Mouse (Mus musculus): Measurements from ENCODE around the gene Cep97.
"Not testable (repeated sequence)": the region's sequence is repeated elsewhere in the genome, so short reads cannot be mapped to it uniquely, and the experiment has no call there.

Gene Cep97

DNA sequence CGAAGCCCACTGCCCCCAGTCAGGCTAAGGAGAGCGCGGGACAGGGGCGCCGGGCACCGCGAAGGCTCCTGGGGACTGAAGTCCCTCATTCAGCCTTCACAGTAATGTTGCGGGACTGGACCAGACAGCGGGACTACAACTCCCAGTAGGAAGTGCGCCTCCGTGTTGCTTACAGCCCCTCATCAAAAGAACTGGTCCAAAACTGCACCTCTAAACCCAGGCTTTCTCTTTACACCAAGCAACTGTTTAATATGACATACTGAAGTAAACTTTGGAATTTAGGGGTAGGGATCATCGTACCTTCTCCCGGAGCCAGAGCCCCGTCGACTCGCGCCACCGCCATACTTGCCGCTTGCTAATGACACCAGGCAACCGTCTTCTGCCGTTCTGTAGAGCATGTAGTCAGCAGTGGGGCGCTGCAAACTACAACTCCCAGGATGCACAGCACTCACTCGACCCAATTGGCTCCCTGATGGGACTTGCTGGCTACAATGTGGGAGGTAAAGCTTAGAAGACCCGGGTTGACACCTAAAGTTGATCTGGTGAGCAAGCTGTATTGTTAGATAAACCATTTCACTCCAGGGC, at the start of gene Cep97:
Cep97 (minus strand) TSS at position 403 of the 585 bp plus-strand sequence.
- peak; percentile 91 for DNase-seq

- DNase-seq = no peak
Measured at GRCm38 (mm10) chr16:55974903-55975285, 40.2 kb upstream of the Cep97 start.

GRCm38 (mm10) chr16:55974256-55974902, 39.7 kb upstream of the Cep97 start:
- peak; percentile 94 to 96 for DNase-seq

GRCm38 (mm10) chr16:55973431-55974255, 39.0 kb upstream of the Cep97 start, which contains the start of gene Zbtb11:
TSS of gene Zbtb11 (plus strand) at chr16:55973883.
- DNase-seq = peak; percentile 100

DNA sequence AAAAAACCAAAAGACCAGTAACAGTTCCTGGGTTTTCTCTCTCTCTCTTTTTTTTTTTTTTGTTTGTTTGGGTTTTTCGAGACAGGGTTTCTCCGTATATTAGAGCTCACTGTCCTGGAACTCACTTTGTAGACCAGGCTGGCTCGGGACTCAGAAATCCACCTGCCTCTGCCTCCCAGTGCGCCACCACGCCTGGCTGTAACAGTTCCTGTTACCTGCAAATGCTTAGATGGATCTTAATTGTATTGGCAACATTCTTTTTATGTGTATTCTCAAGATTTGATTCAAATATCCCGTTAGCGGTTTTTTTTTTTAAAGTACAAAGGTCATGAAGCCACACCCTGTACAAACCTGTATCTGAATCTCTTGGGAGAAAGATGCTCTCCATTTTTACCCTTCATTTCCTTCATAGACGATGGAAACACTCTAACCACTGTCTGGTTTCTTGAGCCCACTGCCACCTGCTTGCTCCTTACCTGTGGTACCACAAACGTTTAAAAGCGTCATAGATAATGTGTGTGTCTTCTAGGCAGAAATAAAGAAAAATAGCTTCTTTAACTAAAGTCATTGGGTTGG, 38.1 kb upstream of the Cep97 start:
- DNase-seq = peak in 1 of 2 experiments; percentile 20

DNA sequence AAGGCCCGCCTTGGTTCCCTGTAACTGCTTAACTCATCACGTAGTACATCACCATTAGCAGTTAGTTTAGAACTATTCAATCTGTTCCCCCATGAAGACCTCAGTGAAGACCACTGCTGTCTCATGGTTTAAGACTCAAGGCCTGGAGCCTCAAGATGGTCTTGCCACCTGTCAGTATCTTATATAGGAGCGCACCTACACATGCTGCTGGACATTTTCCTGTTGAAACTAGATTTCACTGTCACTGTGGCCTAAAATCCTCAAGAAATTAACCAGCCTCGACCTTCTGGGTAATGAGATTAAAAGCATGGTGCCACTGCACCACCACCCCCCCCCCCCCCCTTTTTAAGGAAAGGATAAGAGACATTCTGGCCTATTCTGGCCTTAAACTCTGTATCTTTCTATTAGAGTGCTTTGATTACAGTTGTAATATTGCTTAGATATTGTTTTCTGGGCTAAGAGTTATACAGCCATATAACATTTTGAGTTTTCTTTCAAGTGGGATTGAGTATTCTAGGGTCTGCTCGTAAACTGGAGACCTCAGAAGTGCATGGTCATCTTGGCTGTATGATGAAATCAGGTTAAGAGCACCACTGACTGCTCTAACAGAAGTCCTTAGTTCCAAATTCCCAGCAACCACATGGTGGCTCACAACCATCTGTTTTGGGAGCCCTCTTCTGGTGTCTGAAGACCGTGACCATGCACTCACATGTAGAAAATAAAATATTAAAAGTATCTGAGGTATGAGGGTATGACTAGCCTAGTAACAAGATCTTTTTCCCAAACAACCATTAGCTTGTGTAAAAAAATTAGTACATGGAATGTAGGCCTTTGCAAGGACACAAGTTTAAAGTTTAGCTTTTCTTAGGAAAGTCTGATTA, 37.3 kb upstream of the Cep97 start:
- no peak for DNase-seq

- DNase-seq = no peak
Measured at GRCm38 (mm10) chr16:55970416-55970815, 35.8 kb upstream of the Cep97 start.

GRCm38 (mm10) chr16:55969147-55969546, 34.5 kb upstream of the Cep97 start:
- peak; percentile 53 to 69 for DNase-seq

DNA sequence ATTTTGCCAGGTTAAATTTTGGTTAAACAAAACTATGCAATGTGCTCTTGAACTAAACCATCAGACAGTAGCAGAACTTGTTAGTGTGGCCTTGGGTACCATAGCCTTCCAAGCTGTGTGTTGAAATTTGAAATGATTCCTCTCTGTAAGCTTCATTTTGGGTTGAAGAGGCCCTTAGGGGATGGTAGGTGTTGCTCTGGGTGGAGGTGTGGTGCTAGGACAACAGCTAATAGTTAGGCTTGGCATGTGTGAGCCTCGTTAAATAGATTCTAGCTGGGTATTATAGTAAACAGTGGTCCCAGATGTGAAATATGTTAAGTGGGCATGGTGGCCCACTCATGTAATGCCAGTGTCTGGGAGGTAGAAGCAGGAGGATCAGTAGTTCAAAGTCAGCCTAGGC, 32.6 kb upstream of the Cep97 start:
- no peak for DNase-seq

GRCm38 (mm10) chr16:55966212-55966871, 31.7 kb upstream of the Cep97 start, which contains the start of gene Rpl24:
TSS of gene Rpl24 (plus strand) at chr16:55966275.
- DNase-seq = peak; percentile 94 to 96

- DNase-seq = peak in 1 of 2 experiments; percentile 37
Measured at GRCm38 (mm10) chr16:55964126-55964949, 29.7 kb upstream of the Cep97 start.

DNA sequence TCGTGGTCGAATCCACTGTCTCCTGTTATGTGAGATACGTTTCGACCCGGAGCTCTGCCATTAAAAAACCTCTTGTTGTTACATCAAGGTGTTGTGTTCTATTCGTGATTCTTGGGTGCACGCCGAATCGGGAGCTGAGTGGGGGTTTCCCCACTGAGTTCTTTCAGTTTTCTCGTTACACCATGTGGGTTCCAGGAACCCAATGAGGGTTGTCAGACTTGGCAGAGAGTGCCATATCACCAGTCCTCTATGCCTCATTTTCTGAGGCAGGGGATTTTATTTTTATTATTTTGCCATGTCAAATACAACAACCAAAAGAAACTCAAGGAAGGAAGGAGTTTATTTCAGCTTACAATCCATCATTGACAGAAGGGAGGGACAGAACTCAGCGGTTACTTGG, 28.4 kb upstream of the Cep97 start:
- not testable (repeated sequence) for DNase-seq

DNA sequence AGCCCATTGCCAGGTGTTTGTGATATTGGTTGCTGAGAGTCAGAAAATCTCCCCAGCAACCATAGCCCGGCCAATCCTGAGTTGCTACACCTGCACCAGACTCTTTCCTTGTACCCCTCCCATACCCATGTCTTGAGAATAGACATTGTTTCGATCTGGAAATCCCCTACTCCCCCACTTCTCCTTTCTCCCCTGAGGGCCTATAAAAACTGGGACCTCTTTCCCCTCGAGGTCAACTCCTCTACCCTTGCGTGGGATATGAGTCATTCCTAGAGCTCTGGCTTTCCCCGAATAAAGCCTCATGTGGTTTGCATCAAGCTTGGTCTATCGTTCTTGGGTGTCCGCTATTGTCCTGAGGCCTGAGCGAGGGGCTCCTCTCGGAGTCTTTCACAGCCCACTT, 19.5 kb upstream of the Cep97 start:
- DNase-seq = not testable (repeated sequence)

- DNase-seq = no peak
Measured at GRCm38 (mm10) chr16:55952771-55953170, 18.1 kb upstream of the Cep97 start.

GRCm38 (mm10) chr16:55951679-55952327, 17.1 kb upstream of the Cep97 start:
- no peak for DNase-seq

- peak in 1 of 2 experiments; percentile 84 for DNase-seq
Measured at GRCm38 (mm10) chr16:55950946-55951678, 16.5 kb upstream of the Cep97 start.

DNA sequence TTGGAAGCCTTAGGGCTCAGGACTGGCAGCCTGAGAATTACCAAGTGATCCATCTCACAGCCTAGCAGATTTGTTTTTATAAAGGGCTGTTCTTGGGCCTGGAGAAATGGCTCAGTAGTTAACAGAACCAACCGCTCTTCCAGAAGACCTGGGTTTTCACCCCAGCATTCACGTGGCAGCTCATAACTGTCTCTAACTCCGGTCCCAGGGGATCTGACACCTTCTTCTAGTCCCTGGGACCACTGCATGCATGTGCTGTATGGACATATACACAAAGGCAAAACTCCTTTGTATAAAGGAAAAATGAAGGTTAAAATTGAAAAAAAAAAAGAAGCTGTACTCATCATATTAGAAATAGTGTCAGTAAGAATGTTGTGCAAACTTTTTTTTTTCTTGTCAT, 15.8 kb upstream of the Cep97 start:
- DNase-seq = no peak

DNA sequence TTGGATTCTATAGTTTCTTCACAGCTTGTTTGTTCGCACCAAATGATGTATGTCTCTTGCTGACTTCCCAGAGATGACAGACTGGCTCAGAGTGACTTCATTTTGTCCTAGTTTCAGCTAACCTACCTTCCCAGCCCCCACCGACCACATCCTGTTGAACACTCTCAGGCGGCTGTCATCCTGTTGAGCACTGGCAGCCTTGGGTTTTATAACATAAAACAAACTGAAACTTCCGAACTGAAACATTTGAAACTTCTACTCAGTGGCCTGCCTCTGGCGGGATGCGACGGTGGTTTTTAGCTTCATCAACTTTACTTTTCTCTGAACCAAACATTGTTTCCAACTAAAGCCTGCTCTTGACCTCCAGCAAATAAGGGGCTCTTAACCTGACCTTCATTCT, 14.3 kb upstream of the Cep97 start:
- DNase-seq = peak; percentile 57

DNA sequence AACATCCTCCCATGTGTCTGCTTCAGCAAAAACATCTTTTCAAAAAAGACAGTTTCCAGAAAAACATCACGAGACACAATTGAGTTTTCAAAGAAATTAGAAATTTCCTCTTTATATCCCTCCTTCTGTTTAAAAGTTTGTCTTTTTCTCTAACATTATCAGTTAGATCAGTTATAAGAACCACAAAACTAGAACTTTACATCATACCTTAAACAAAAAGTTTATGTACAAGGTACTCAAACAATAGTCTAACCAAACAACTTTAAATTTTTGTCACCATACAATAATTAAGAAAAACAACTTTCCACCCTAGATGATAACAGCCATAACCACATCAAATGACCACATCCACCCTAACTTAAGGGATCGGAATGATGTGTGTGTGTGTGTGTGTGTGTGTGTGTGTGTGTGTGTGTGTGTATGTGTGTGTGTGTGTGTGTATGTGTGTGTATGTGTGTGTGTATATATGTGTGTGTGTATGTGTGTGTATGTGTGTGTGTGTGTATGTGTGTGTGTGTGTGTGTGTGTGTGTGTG, 13.3 kb upstream of the Cep97 start:
- peak in 1 of 2 experiments; percentile 1 for DNase-seq

Measured in lung, postnatal 4 days (tissue).